Mouse (Mus musculus) thymus, adult 18-20 months (tissue): ENCODE results near the gene Palld.

ENCODE experiments used
- DNase-seq, 2 experiments: peaks; one replicate each; pipeline ENCODE4 v3.0.0; 2022; ENCODE audit warnings: mixed read lengths in 2 of 2

Gene Palld

GRCm38 (mm10) chr8:61486923-61487529 lies 415.5 kb downstream of the Palld start:
- no peak for DNase-seq

- no peak for DNase-seq
Observed at GRCm38 (mm10) chr8:61480260-61480967, 422.1 kb downstream of the Palld start.

- DNase-seq: peak; percentile 13 to 19
Observed at GRCm38 (mm10) chr8:61479506-61480214, 422.8 kb downstream of the Palld start.

GRCm38 (mm10) chr8:61478793-61479192 lies 423.7 kb downstream of the Palld start:
- no peak for DNase-seq

- no peak for DNase-seq
Observed at GRCm38 (mm10) chr8:61478150-61478549, 424.3 kb downstream of the Palld start.

GRCm38 (mm10) chr8:61476160-61476559 lies 426.3 kb downstream of the Palld start:
- DNase-seq: no peak

GRCm38 (mm10) chr8:61475251-61475673 lies 427.2 kb downstream of the Palld start:
- DNase-seq: no peak

- no peak for DNase-seq
Observed at GRCm38 (mm10) chr8:61470213-61470612, 432.3 kb downstream of the Palld start.

GRCm38 (mm10) chr8:61467553-61467815 lies 435.0 kb downstream of the Palld start:
- DNase-seq: no peak

GRCm38 (mm10) chr8:61466696-61467552 lies 435.6 kb downstream of the Palld start:
- no peak for DNase-seq

- DNase-seq: no peak
Observed at GRCm38 (mm10) chr8:61464393-61464792, 438.1 kb downstream of the Palld start.

- DNase-seq: no peak
Observed at GRCm38 (mm10) chr8:61462221-61462620, 440.3 kb downstream of the Palld start.
